Mouse (Mus musculus): ENCODE results near the gene Tbk1. TPM values are rescaled to one million over a fixed set of nuclear protein-coding genes. Genes with fewer than 3 reads are reported as not detected.

Gene Tbk1
- polyA plus RNA-seq, 1 experiment from 2014 or later, result 32.0 TPM

GRCm38 (mm10) chr10:121623670-121624069 lies 37.1 kb upstream of the Tbk1 start:
- Histone ChIP-seq H3K9ac (ENCODE audit: low read depth, low read length) (no peak overlapping the region), H3K4me3 (ENCODE audit: low read depth, low read length) (no peak overlapping the region), H3K36me3 (ENCODE audit: control insufficient read depth, insufficient read depth, low read length) (peaks cover 17% of the 10 kb centered on the region), H3K27ac (ENCODE audit: low read depth, low read length) (no peak overlapping the region), H3K4me2 (peak overlapping the region; percentile 70), H3K9me3 (ENCODE audit: control insufficient read depth, low read length) (no peaks in the 10 kb centered on the region), H3K27me3 (replicated peaks; ENCODE audit: control insufficient read depth, insufficient read depth, low read length) (no peaks in the 10 kb centered on the region), H3K4me1 (replicated peaks; ENCODE audit: control insufficient read depth, insufficient read depth, low read length) (peaks cover 6% of the 10 kb centered on the region)
- 82% methylated on average over 7 of the region's 7 CpGs for WGBS
- ATAC-seq (replicated peaks; ENCODE audit: low FRiP score), result no peak
- DNase-seq (ENCODE audit: low spot score), result no peak

DNA sequence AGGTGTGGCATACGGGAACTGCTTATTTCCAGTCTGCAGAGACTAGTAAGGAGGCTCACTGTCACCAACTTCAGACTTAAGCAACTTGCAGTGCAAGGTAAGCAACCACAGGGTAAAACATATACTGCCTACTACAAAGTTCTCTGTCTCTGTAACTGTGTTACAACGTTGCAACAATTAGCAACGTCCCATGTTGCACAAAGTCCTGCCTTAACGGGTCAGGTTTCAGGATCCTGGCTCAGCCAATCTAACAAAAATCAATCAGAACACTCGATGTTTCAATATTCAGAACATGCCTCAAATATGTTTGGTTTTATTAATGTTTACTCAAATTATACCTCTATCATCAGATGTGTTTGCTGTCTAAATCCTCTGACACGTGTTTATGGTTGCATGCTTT lies 35.8 kb upstream of the Tbk1 start:
- Histone ChIP-seq H3K4me1 (replicated peaks; ENCODE audit: control insufficient read depth, insufficient read depth, low read length) (peaks cover 6% of the 10 kb centered on the region), H3K9ac (ENCODE audit: low read depth, low read length) (no peak overlapping the region), H3K4me2 (no peak overlapping the region), H3K4me3 (ENCODE audit: low read depth, low read length) (no peak overlapping the region), H3K27me3 (replicated peaks; ENCODE audit: control insufficient read depth, insufficient read depth, low read length) (no peaks in the 10 kb centered on the region), H3K27ac (ENCODE audit: low read depth, low read length) (no peak overlapping the region), H3K36me3 (ENCODE audit: control insufficient read depth, insufficient read depth, low read length) (peaks cover 26% of the 10 kb centered on the region), H3K9me3 (ENCODE audit: control insufficient read depth, low read length) (no peaks in the 10 kb centered on the region)
- 89% methylated on average over 6 of the region's 6 CpGs for WGBS
- ATAC-seq (replicated peaks; ENCODE audit: low FRiP score) (no peak), DNase-seq (ENCODE audit: low spot score) (no peak)

DNA sequence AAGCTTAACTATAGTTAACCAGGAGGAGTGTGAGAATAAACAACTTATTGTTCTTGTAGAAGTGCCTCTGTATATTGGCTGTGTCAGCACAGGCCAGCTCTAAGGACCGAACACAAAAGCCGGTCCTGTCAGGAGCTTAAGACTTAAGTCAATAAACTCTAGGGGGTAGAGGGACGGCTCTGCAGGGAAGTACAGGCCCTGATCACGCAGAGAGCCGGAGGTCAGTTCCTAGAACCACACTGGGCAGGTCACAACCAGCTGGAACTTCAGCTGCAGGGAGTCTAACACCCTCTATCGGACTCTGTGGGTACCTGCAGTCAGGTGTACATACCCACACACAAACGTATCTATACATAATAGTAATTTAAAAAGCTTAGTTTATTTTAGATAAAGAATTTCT lies 29.3 kb upstream of the Tbk1 start:
- no peak for DNase-seq (ENCODE audit: low spot score)
- 83% methylated on average over 7 of the region's 7 CpGs for WGBS
- H3K4me2 ChIP-seq, result no peak overlapping the region
- peaks cover 63% of the 10 kb centered on the region for H3K36me3 ChIP-seq (ENCODE audit: control insufficient read depth, insufficient read depth, low read length)
- no peaks in the 10 kb centered on the region for H3K4me1 ChIP-seq (replicated peaks; ENCODE audit: control insufficient read depth, insufficient read depth, low read length)
- no peaks in the 10 kb centered on the region for H3K27me3 ChIP-seq (replicated peaks; ENCODE audit: control insufficient read depth, insufficient read depth, low read length)
- no peak overlapping the region for H3K9ac ChIP-seq (ENCODE audit: low read depth, low read length)
- H3K4me3 ChIP-seq (ENCODE audit: low read depth, low read length), result no peak overlapping the region
- no peak overlapping the region for H3K27ac ChIP-seq (ENCODE audit: low read depth, low read length)
- no peak for ATAC-seq (replicated peaks; ENCODE audit: low FRiP score)
- H3K9me3 ChIP-seq (ENCODE audit: control insufficient read depth, low read length), result no peaks in the 10 kb centered on the region

DNA sequence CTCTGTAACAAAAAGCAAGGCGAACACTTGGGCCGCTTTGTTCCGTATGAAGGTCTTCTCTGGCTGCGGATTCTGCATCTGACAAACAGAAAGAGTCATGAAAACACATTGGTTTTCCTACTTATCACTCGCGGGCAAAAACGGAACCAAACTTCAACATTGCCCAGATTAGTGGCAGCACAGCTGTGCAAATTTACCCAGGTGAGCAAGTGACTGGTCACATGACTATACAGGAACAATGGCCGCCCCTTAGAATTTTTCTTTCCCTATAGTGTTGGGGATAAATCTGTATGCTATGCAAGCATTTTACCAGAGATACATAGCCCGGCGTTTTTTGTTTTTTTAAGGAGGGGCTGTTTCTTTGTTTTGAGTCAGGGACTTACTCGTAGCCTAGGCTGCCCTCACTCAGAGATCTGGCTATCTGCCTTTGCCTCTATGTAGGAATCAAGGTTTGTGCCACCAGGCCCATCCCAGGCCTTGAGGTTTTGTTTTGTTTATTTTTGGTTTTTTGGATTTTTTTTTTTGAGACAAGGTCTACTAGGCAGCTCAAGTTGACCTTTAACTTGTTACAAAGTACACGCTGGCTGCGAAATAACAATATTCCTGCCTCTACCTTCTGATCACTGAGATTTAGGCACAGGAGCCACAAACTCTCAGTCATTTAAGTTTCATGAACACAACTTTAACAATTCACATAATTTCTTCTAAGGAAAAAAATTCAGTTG lies 28.7 kb upstream of the Tbk1 start:
- DNase-seq (ENCODE audit: low spot score), result no peak
- H3K36me3 ChIP-seq (ENCODE audit: control insufficient read depth, insufficient read depth, low read length), result peaks cover 61% of the 10 kb centered on the region
- no peaks in the 10 kb centered on the region for H3K9me3 ChIP-seq (ENCODE audit: control insufficient read depth, low read length)

DNA sequence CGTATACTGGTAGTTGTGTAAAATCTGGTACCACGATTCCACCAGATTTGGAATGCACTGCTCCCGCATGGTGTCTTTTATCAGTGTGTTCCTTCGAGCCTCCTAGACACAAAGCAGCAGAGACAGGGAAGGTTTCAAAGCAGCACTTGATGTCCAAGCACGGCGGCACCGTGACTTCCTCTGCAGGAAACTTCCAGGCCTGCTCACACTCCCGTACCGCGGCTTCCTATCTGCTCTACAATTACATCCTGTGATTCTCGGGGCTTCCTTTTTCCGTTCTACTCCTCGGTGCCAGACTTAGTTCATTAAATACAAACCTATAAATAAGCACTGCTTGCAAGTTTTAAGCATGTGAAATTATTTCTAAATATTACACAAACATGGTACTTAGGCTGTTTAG lies 27.0 kb upstream of the Tbk1 start:
- H3K9ac ChIP-seq (ENCODE audit: low read depth, low read length), result no peak overlapping the region
- H3K9me3 ChIP-seq (ENCODE audit: control insufficient read depth, low read length), result no peaks in the 10 kb centered on the region
- no peaks in the 10 kb centered on the region for H3K27me3 ChIP-seq (replicated peaks; ENCODE audit: control insufficient read depth, insufficient read depth, low read length)
- 58% methylated on average over 13 of the region's 13 CpGs for WGBS
- H3K27ac ChIP-seq (ENCODE audit: low read depth, low read length), result no peak overlapping the region
- peaks cover 66% of the 10 kb centered on the region for H3K36me3 ChIP-seq (ENCODE audit: control insufficient read depth, insufficient read depth, low read length)
- no peaks in the 10 kb centered on the region for H3K4me1 ChIP-seq (replicated peaks; ENCODE audit: control insufficient read depth, insufficient read depth, low read length)
- DNase-seq (ENCODE audit: low spot score) (no peak), ATAC-seq (replicated peaks; ENCODE audit: low FRiP score) (no peak)
- no peak overlapping the region for H3K4me3 ChIP-seq (ENCODE audit: low read depth, low read length)
- H3K4me2 ChIP-seq, result no peak overlapping the region

More for the DNA sequence above, 28.7 kb upstream of the Tbk1 start:
- Histone ChIP-seq H3K4me1 (replicated peaks; ENCODE audit: control insufficient read depth, insufficient read depth, low read length) (no peaks in the 10 kb centered on the region), H3K27ac (ENCODE audit: low read depth, low read length) (no peak overlapping the region), H3K4me2 (no peak overlapping the region), H3K27me3 (replicated peaks; ENCODE audit: control insufficient read depth, insufficient read depth, low read length) (no peaks in the 10 kb centered on the region), H3K4me3 (ENCODE audit: low read depth, low read length) (no peak overlapping the region), H3K9ac (ENCODE audit: low read depth, low read length) (no peak overlapping the region)
- 86% methylated on average over 13 of the region's 13 CpGs for WGBS
- ATAC-seq (replicated peaks; ENCODE audit: low FRiP score), result no peak

GRCm38 (mm10) chr10:121612448-121612847 lies 25.9 kb upstream of the Tbk1 start:
- 91% methylated on average over 6 of the region's 6 CpGs for WGBS
- DNase-seq (ENCODE audit: low spot score) (no peak), ATAC-seq (replicated peaks; ENCODE audit: low FRiP score) (no peak)
- Histone ChIP-seq H3K4me1 (replicated peaks; ENCODE audit: control insufficient read depth, insufficient read depth, low read length) (no peaks in the 10 kb centered on the region), H3K4me3 (ENCODE audit: low read depth, low read length) (no peak overlapping the region), H3K36me3 (ENCODE audit: control insufficient read depth, insufficient read depth, low read length) (peaks cover 69% of the 10 kb centered on the region), H3K9me3 (ENCODE audit: control insufficient read depth, low read length) (no peaks in the 10 kb centered on the region), H3K27ac (ENCODE audit: low read depth, low read length) (no peak overlapping the region), H3K4me2 (no peak overlapping the region), H3K9ac (ENCODE audit: low read depth, low read length) (no peak overlapping the region), H3K27me3 (replicated peaks; ENCODE audit: control insufficient read depth, insufficient read depth, low read length) (no peaks in the 10 kb centered on the region)

DNA sequence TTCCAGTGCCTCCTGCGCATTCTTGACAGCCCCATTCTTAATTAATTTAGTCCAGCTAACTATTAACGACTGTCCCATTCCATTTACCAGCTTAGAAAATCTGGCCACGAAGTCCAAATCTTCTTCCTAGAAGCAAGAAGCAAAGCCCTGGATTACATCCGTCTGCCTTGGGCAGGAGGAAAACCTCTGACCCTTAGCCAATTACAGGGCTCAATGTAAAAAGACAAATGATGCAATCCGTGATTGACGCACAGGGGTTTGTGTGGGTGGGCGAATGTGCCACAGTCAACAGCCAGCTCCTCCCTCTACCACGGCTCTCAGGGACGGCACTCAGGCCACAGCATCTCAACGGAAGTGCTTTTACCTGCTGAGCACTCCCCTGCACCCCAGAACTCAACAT lies 25.0 kb upstream of the Tbk1 start:
- DNase-seq (ENCODE audit: low spot score) (no peak), ATAC-seq (replicated peaks; ENCODE audit: low FRiP score) (no peak)
- 79% methylated on average over 10 of the region's 10 CpGs for WGBS

GRCm38 (mm10) chr10:121608177-121608576 lies 21.6 kb upstream of the Tbk1 start:
- Histone ChIP-seq H3K27me3 (replicated peaks; ENCODE audit: control insufficient read depth, insufficient read depth, low read length) (no peaks in the 10 kb centered on the region), H3K36me3 (ENCODE audit: control insufficient read depth, insufficient read depth, low read length) (peaks cover 79% of the 10 kb centered on the region), H3K9me3 (ENCODE audit: control insufficient read depth, low read length) (no peaks in the 10 kb centered on the region), H3K9ac (ENCODE audit: low read depth, low read length) (no peak overlapping the region), H3K27ac (ENCODE audit: low read depth, low read length) (no peak overlapping the region), H3K4me3 (ENCODE audit: low read depth, low read length) (no peak overlapping the region), H3K4me2 (no peak overlapping the region), H3K4me1 (replicated peaks; ENCODE audit: control insufficient read depth, insufficient read depth, low read length) (no peaks in the 10 kb centered on the region)
- no peak for ATAC-seq (replicated peaks; ENCODE audit: low FRiP score)
- DNase-seq (ENCODE audit: low spot score), result no peak
- WGBS, result 96% methylated on average over 10 of the region's 10 CpGs

More for the DNA sequence above, 25.0 kb upstream of the Tbk1 start:
- no peak overlapping the region for H3K9ac ChIP-seq (ENCODE audit: low read depth, low read length)
- H3K4me3 ChIP-seq (ENCODE audit: low read depth, low read length), result no peak overlapping the region
- H3K4me1 ChIP-seq (replicated peaks; ENCODE audit: control insufficient read depth, insufficient read depth, low read length), result no peaks in the 10 kb centered on the region
- peaks cover 71% of the 10 kb centered on the region for H3K36me3 ChIP-seq (ENCODE audit: control insufficient read depth, insufficient read depth, low read length)
- no peak overlapping the region for H3K4me2 ChIP-seq
- no peaks in the 10 kb centered on the region for H3K9me3 ChIP-seq (ENCODE audit: control insufficient read depth, low read length)
- H3K27me3 ChIP-seq (replicated peaks; ENCODE audit: control insufficient read depth, insufficient read depth, low read length), result no peaks in the 10 kb centered on the region
- H3K27ac ChIP-seq (ENCODE audit: low read depth, low read length), result no peak overlapping the region

- no peaks in the 10 kb centered on the region for H3K9me3 ChIP-seq (ENCODE audit: control insufficient read depth, low read length)
- no peak for ATAC-seq (replicated peaks; ENCODE audit: low FRiP score)
- no peak overlapping the region for H3K4me3 ChIP-seq (ENCODE audit: low read depth, low read length)
- no peaks in the 10 kb centered on the region for H3K4me1 ChIP-seq (replicated peaks; ENCODE audit: control insufficient read depth, insufficient read depth, low read length)
- 88% methylated on average over 13 of the region's 13 CpGs for WGBS
- no peak for DNase-seq (ENCODE audit: low spot score)
- no peak overlapping the region for H3K9ac ChIP-seq (ENCODE audit: low read depth, low read length)
- peaks cover 88% of the 10 kb centered on the region for H3K36me3 ChIP-seq (ENCODE audit: control insufficient read depth, insufficient read depth, low read length)
- H3K27me3 ChIP-seq (replicated peaks; ENCODE audit: control insufficient read depth, insufficient read depth, low read length), result no peaks in the 10 kb centered on the region
- no peak overlapping the region for H3K27ac ChIP-seq (ENCODE audit: low read depth, low read length)
- H3K4me2 ChIP-seq, result no peak overlapping the region
These were observed 18.2 kb upstream of the Tbk1 start for GRCm38 (mm10) chr10:121604632-121605344.
